Mouse (Mus musculus): Measurements from ENCODE around the gene Klkb1.

- TF ChIP-seq CTCF (IDR thresholded peaks at IDR 0.05; ENCODE audit: low read depth, low read length) (no peak), POLR2A (IDR thresholded peaks at IDR 0.05; ENCODE audit: borderline replicate concordance, low read depth, low read length) (no peak)
Measured at GRCm38 (mm10) chr8:45304354-45304753, 9.7 kb upstream of the Klkb1 start.

All from bone marrow macrophage, adult 2 months (primary cell).